8 mouse cellular contexts compared by ENCODE assay signal in the genomic region with DNA sequence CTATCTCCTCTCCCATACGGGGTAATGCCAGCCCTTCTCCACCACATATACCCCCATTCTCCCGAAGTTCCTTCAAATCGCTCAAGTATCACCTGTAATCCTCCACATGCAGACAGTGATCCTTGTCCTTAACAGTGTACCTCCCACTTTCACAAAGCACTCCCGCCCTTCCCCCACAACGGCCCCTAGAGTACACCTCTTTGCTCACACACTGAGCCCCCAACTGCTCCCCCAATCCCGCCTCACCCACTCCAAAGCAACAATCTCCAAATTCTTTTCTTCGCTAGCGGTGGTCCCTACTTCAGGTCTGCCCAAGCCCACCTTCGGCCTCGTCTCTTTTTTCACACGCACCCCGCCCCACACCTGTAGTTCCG. TPM values are rescaled to one million over a fixed set of nuclear protein-coding genes. Genes with fewer than 3 reads are reported as not detected.
A peak's percentile ranks its signal among the peaks of the same experiment; 100 is the strongest.
DNase-seq lines count a peak whose midpoint lies in the region; ATAC-seq and TF ChIP-seq lines count a peak whose summit lies in the region.

No protein-coding gene starts in this region.

- TF ChIP-seq POLR2A in MEL (IDR thresholded peaks at IDR 0.05; ENCODE audit: control insufficient read depth in 1 of 2, insufficient read depth in 1 of 2, low read depth in 1 of 2, low read length in 2 of 2, poor library complexity in 1 of 2): no peak

- H3K27me3 ChIP-seq in heart, embryonic 14.5 days (ENCODE audit: control insufficient read depth, insufficient read depth, low read length): no peaks in the 10 kb centered on the region
- H3K27me3 ChIP-seq in MEL (ENCODE audit: control insufficient read depth in 1 of 2, insufficient read depth in 2 of 2, low read length in 2 of 2): no peaks in the 10 kb centered on the region
- no peaks in the 10 kb centered on the region for H3K27me3 ChIP-seq in hindbrain, embryonic 10.5 days (ENCODE audit: insufficient read depth, poor library complexity, severe bottlenecking)
- no peaks in the 10 kb centered on the region for H3K27me3 ChIP-seq in midbrain, embryonic 10.5 days (ENCODE audit: low read depth, poor library complexity, severe bottlenecking)

- DNase-seq in heart, postnatal 14 days: no peak
- no peak for DNase-seq in MEL (ENCODE audit: low read depth, low spot score)
- no peak for DNase-seq in hindbrain, embryonic 10.5 days (ENCODE audit: low spot score)
- DNase-seq in midbrain, embryonic 10.5 days (ENCODE audit: low spot score): no peak
- DNase-seq in right cerebral cortex, postnatal 4 days: no peak
- no peak for DNase-seq in urinary bladder, postnatal 25 days (ENCODE audit: low spot score)
- no peak for DNase-seq in adrenal gland, adult 18-20 months (ENCODE audit: low spot score in 2 of 2)

- no peak for TF ChIP-seq CTCF in MEL (IDR thresholded peaks at IDR 0.05 in 2 of 3, conservative IDR thresholded peaks at IDR 0.05 in 1 of 3; ENCODE audit: control insufficient read depth in 1 of 3, insufficient read depth in 1 of 3, low read depth in 2 of 3, low read length in 3 of 3, poor library complexity in 1 of 3, severe bottlenecking in 1 of 3)

- H3K4me1 ChIP-seq in heart, embryonic 14.5 days (ENCODE audit: control insufficient read depth in 2 of 2, insufficient read depth in 2 of 2, low read length in 2 of 2): peaks cover 10 to 25% of the 10 kb centered on the region in 2 experiments
- peaks cover 10 to 33% of the 10 kb centered on the region in 2 experiments for H3K4me1 ChIP-seq in MEL (ENCODE audit: control insufficient read depth in 1 of 2, insufficient read depth in 2 of 2, low read length in 2 of 2)
- peaks cover 61% of the 10 kb centered on the region for H3K4me1 ChIP-seq in hindbrain, embryonic 10.5 days (replicated peaks)
- H3K4me1 ChIP-seq in midbrain, embryonic 10.5 days: peaks cover 64% of the 10 kb centered on the region

- TF ChIP-seq RAD21 in MEL (IDR thresholded peaks at IDR 0.05; ENCODE audit: low read depth, low read length): no peak

- peak overlapping the region; percentile 78 for H3K4me2 ChIP-seq in heart, embryonic 14.5 days (ENCODE audit: low read length)

- H3K36me3 ChIP-seq in heart, embryonic 14.5 days (ENCODE audit: control insufficient read depth, insufficient read depth, low read length): no peaks in the 10 kb centered on the region
- H3K36me3 ChIP-seq in MEL (ENCODE audit: control insufficient read depth in 1 of 2, insufficient read depth in 2 of 2, low read length in 2 of 2): peaks cover 0 to 17% of the 10 kb centered on the region in 2 experiments; a peak in 2 of 4 replicates
- no peaks in the 10 kb centered on the region for H3K36me3 ChIP-seq in hindbrain, embryonic 10.5 days
- H3K36me3 ChIP-seq in midbrain, embryonic 10.5 days: peaks cover 5% of the 10 kb centered on the region; the same call in 1 of the 2 replicates

- peak overlapping the region in 1 of 2 experiments; percentile 50; a peak in 2 of 4 replicates for H3K27ac ChIP-seq in heart, embryonic 14.5 days (replicated peaks in 1 of 2; ENCODE audit: control insufficient read depth in 1 of 2, insufficient read depth in 1 of 2, low read depth in 2 of 2, low read length in 2 of 2)
- peak overlapping the region; percentile 34 for H3K27ac ChIP-seq in MEL (ENCODE audit: control insufficient read depth, low read depth, low read length)
- peak overlapping the region; percentile 94 for H3K27ac ChIP-seq in hindbrain, embryonic 10.5 days
- peak overlapping the region; percentile 96 for H3K27ac ChIP-seq in midbrain, embryonic 10.5 days (replicated peaks)

- intact Hi-C loops in heart, postnatal 14 days (cut with DNase I): loop anchor here (5.0 kb wide), 1 partner anchor 377 kb away; no protein-coding TSS in a partner anchor

- peak overlapping the region; percentile 67 for H3K9ac ChIP-seq in heart, embryonic 14.5 days (ENCODE audit: low read length)
- peak overlapping the region; percentile 44 for H3K9ac ChIP-seq in MEL (ENCODE audit: control insufficient read depth, low read depth, low read length, poor library complexity, severe bottlenecking)

- H3K79me2 ChIP-seq in MEL (ENCODE audit: control insufficient read depth, insufficient read depth, low read length, poor library complexity): no peaks in the 10 kb centered on the region

- ATAC-seq in heart, embryonic 14.5 days (ENCODE audit: insufficient number of reproducible peaks, insufficient read depth, low FRiP score, low read depth): 0 out of 2 replicates have a peak, but pooled peaks have one; percentile 0

- peak overlapping the region; percentile 57 for H3K4me3 ChIP-seq in heart, embryonic 14.5 days (ENCODE audit: control insufficient read depth in 1 of 2, insufficient read depth in 1 of 2, low read depth in 1 of 2, low read length in 2 of 2)
- H3K4me3 ChIP-seq in MEL (ENCODE audit: control insufficient read depth in 1 of 2, insufficient read depth in 1 of 2, low read depth in 2 of 2, low read length in 2 of 2): peak overlapping the region; percentile 53 to 80
- peak overlapping the region; percentile 64 for H3K4me3 ChIP-seq in hindbrain, embryonic 10.5 days
- peak overlapping the region; percentile 75 for H3K4me3 ChIP-seq in midbrain, embryonic 10.5 days

- 11% methylated on average over 13 of the region's 13 CpGs for WGBS in heart, embryonic 14.5 days
- 6% methylated on average over 13 of the region's 13 CpGs for WGBS in hindbrain, embryonic 10.5 days
- WGBS in midbrain, embryonic 10.5 days: 4% methylated on average over 13 of the region's 13 CpGs

- H3K9me3 ChIP-seq in heart, embryonic 14.5 days (ENCODE audit: control insufficient read depth, low read length): no peaks in the 10 kb centered on the region
- H3K9me3 ChIP-seq in MEL (replicated peaks; ENCODE audit: insufficient read depth, low read length): no peaks in the 10 kb centered on the region
- no peaks in the 10 kb centered on the region for H3K9me3 ChIP-seq in hindbrain, embryonic 10.5 days
- H3K9me3 ChIP-seq in midbrain, embryonic 10.5 days (replicated peaks): no peaks in the 10 kb centered on the region

- no peak for TF ChIP-seq EP300 in MEL (IDR thresholded peaks at IDR 0.05; ENCODE audit: low read depth in 1 of 2, low read length in 2 of 2)

TF ChIP-seq in MEL, 35 proteins besides CTCF, POLR2A, EP300 and RAD21 (continues in another document):
- no peak for TF ChIP-seq RCOR1 (IDR thresholded peaks at IDR 0.05; ENCODE audit: low read depth, low read length)
- TF ChIP-seq CHD2 (IDR thresholded peaks at IDR 0.05; ENCODE audit: low read length): no peak
- TF ChIP-seq MXI1 (IDR thresholded peaks at IDR 0.05; ENCODE audit: low read depth, low read length): no peak
- no peak for TF ChIP-seq ETS1 (IDR thresholded peaks at IDR 0.05; ENCODE audit: low read depth, low read length)

RNA-seq across cellular contexts. Expression of a gene that starts 0.7 kb away (rescaled TPM):
- polyA plus RNA-seq in heart, embryonic 14.5 days (2014; fragmentation: Nextera tagmentation; extraction: Ambion mirVana): 10.5 and 12.0 TPM in 2 replicates
- total RNA-seq in heart, postnatal 14 days (2021): 10 to 100 TPM; 33.7 to 33.8 TPM
- 0.95 and 1.3 TPM in 2 replicates for total RNA-seq in MEL (2012; rRNA removed)
- 1 to 10 TPM in 1 of 2 experiments, not detected in 1; 3.8 TPM for polyA plus RNA-seq in MEL (2012; ENCODE audit: insufficient read depth in 1 of 2, insufficient read length in 2 of 2, low read depth in 1 of 2, low replicate concordance in 2 of 2, missing spikeins in 1 of 2)
- 22.6 and 34.4 TPM in 2 replicates for polyA plus RNA-seq in hindbrain, embryonic 10.5 days (2016; fragmentation: Nextera tagmentation; extraction: Ambion mirVana)
- polyA plus RNA-seq in midbrain, embryonic 10.5 days (2016; fragmentation: Nextera tagmentation; extraction: Ambion mirVana): 27.4 and 40.4 TPM in 2 replicates
- 10 to 100 TPM; 54.7 to 58.2 TPM for total RNA-seq in adrenal gland, adult 18-20 months (2021)

RNA-seq across cellular contexts. Expression of a gene that starts 13.5 kb away (rescaled TPM):
- 16.4 and 19.1 TPM in 2 replicates for polyA plus RNA-seq in heart, embryonic 14.5 days (2014; fragmentation: Nextera tagmentation; extraction: Ambion mirVana)
- total RNA-seq in heart, postnatal 14 days (2021): 10 to 100 TPM; 20.3 to 25.2 TPM
- 5.4 and 6.5 TPM in 2 replicates for total RNA-seq in MEL (2012; rRNA removed)
- polyA plus RNA-seq in MEL (2012; ENCODE audit: insufficient read depth in 1 of 2, insufficient read length in 2 of 2, low read depth in 1 of 2, low replicate concordance in 2 of 2, missing spikeins in 1 of 2): 1 to 10 TPM in 1 of 2 experiments, not detected in 1; 9.6 TPM
- 12.8 and 14.8 TPM in 2 replicates for polyA plus RNA-seq in hindbrain, embryonic 10.5 days (2016; fragmentation: Nextera tagmentation; extraction: Ambion mirVana)
- polyA plus RNA-seq in midbrain, embryonic 10.5 days (2016; fragmentation: Nextera tagmentation; extraction: Ambion mirVana): 9.9 and 14.2 TPM in 2 replicates
- 10 to 100 TPM; 12.9 to 15.8 TPM for total RNA-seq in adrenal gland, adult 18-20 months (2021)

RNA-seq across cellular contexts. Expression of a gene that starts 13.8 kb away (rescaled TPM):
- 201 and 211 TPM in 2 replicates for polyA plus RNA-seq in heart, embryonic 14.5 days (2014; fragmentation: Nextera tagmentation; extraction: Ambion mirVana)
- 10 to 100 TPM; 97.8 to 99.2 TPM for total RNA-seq in heart, postnatal 14 days (2021)
- total RNA-seq in MEL (2012; rRNA removed): 384 and 391 TPM in 2 replicates
- polyA plus RNA-seq in MEL (2012; ENCODE audit: insufficient read depth in 1 of 2, insufficient read length in 2 of 2, low read depth in 1 of 2, low replicate concordance in 2 of 2, missing spikeins in 1 of 2): 100 to 1,000 TPM in 1 of 2 experiments, not detected in 1; 480 TPM
- polyA plus RNA-seq in hindbrain, embryonic 10.5 days (2016; fragmentation: Nextera tagmentation; extraction: Ambion mirVana): 404 and 440 TPM in 2 replicates
- 419 and 471 TPM in 2 replicates for polyA plus RNA-seq in midbrain, embryonic 10.5 days (2016; fragmentation: Nextera tagmentation; extraction: Ambion mirVana)
- 100 to 1,000 TPM; 159 to 223 TPM for total RNA-seq in adrenal gland, adult 18-20 months (2021)

RNA-seq across cellular contexts. Expression of a gene that starts 19.7 kb away (rescaled TPM):
- polyA plus RNA-seq in heart, embryonic 14.5 days (2014; fragmentation: Nextera tagmentation; extraction: Ambion mirVana): 12.0 and 13.0 TPM in 2 replicates
- total RNA-seq in heart, postnatal 14 days (2021): 10 to 100 TPM; 22.1 to 24.5 TPM
- total RNA-seq in MEL (2012; rRNA removed): 22.3 TPM in 2 replicates
- 10 to 100 TPM in 1 of 2 experiments, not detected in 1; 36.1 TPM for polyA plus RNA-seq in MEL (2012; ENCODE audit: insufficient read depth in 1 of 2, insufficient read length in 2 of 2, low read depth in 1 of 2, low replicate concordance in 2 of 2, missing spikeins in 1 of 2)
- polyA plus RNA-seq in hindbrain, embryonic 10.5 days (2016; fragmentation: Nextera tagmentation; extraction: Ambion mirVana): 20.3 and 23.2 TPM in 2 replicates
- 21.8 and 27.5 TPM in 2 replicates for polyA plus RNA-seq in midbrain, embryonic 10.5 days (2016; fragmentation: Nextera tagmentation; extraction: Ambion mirVana)
- 10 to 100 TPM; 14.0 to 15.9 TPM for total RNA-seq in adrenal gland, adult 18-20 months (2021)

RNA-seq across cellular contexts. Expression of a gene that starts 35.0 kb away (rescaled TPM):
- 10.8 and 11.7 TPM in 2 replicates for polyA plus RNA-seq in heart, embryonic 14.5 days (2014; fragmentation: Nextera tagmentation; extraction: Ambion mirVana)
- total RNA-seq in heart, postnatal 14 days (2021): 1 to 10 TPM; 4.7 to 4.8 TPM
- 10.1 and 11.4 TPM in 2 replicates for total RNA-seq in MEL (2012; rRNA removed)
- 10 to 100 TPM in 1 of 2 experiments, not detected in 1; 24.6 TPM for polyA plus RNA-seq in MEL (2012; ENCODE audit: insufficient read depth in 1 of 2, insufficient read length in 2 of 2, low read depth in 1 of 2, low replicate concordance in 2 of 2, missing spikeins in 1 of 2)
- 23.2 and 25.5 TPM in 2 replicates for polyA plus RNA-seq in hindbrain, embryonic 10.5 days (2016; fragmentation: Nextera tagmentation; extraction: Ambion mirVana)
- polyA plus RNA-seq in midbrain, embryonic 10.5 days (2016; fragmentation: Nextera tagmentation; extraction: Ambion mirVana): 25.0 and 27.2 TPM in 2 replicates
- total RNA-seq in adrenal gland, adult 18-20 months (2021): 1 to 10 TPM; 6.6 to 7.7 TPM
